Mouse (Mus musculus) liver, postnatal 0 days (tissue): ENCODE results near the gene Defb46. TPM values are rescaled to one million over a fixed set of nuclear protein-coding genes. Genes with fewer than 3 reads are reported as not detected.

Experiments
- ATAC-seq: fragments of 200-750 bp; cut with Nextera tagmentation; 2 replicates; pipeline ENCODE4 v1.8.0; 2017; ENCODE audit warnings: mild to moderate bottlenecking, moderate library complexity
- DNase-seq: peaks from one replicate; pipeline ENCODE4 v3.0.0-alpha.2; 2016
- H3K27ac ChIP-seq: fragments of 300-500 bp; sonication (generic); 2 replicates; pipeline ENCODE4 v1.5.1; 2014; ENCODE audit warnings: antibody characterized with exemption, moderate library complexity, mild to moderate bottlenecking, low read depth
- H3K27me3 ChIP-seq: fragments of 300-500 bp; sonication (generic); 2 replicates; pipeline ENCODE4 v1.6.1; 2014; ENCODE audit warnings: low read length, control low read depth, mixed read lengths; ENCODE audit not compliant: insufficient read depth
- H3K36me3 ChIP-seq: fragments of 300-500 bp; sonication (generic); replicated peaks from 2 replicates; pipeline ENCODE4 v1.6.1; 2014; ENCODE audit warnings: mild to moderate bottlenecking, control low read depth, low read length, moderate library complexity, mixed read lengths; ENCODE audit not compliant: insufficient read depth
- H3K4me1 ChIP-seq: fragments of 300-500 bp; sonication (generic); 2 replicates; pipeline ENCODE4 v1.6.1; 2014; ENCODE audit warnings: antibody characterized with exemption, mild to moderate bottlenecking, control low read depth; ENCODE audit not compliant: insufficient read depth
- H3K4me2 ChIP-seq: fragments of 300-500 bp; sonication (generic); 2 replicates; pipeline ENCODE4 v1.6.1; 2014; ENCODE audit warnings: low read depth, mild to moderate bottlenecking, low read length, moderate library complexity, mixed read lengths
- H3K4me3 ChIP-seq: fragments of 300-500 bp; sonication (generic); 2 replicates; pipeline ENCODE4 v1.5.1; 2014; ENCODE audit warnings: low read depth, low read length
- H3K9ac ChIP-seq: fragments of 300-500 bp; sonication (generic); replicated peaks from 2 replicates; pipeline ENCODE4 v1.6.1; 2014; ENCODE audit warnings: mild to moderate bottlenecking, moderate library complexity
- H3K9me3 ChIP-seq: fragments of 300-500 bp; sonication (generic); 2 replicates; pipeline ENCODE4 v1.6.1; 2016; ENCODE audit warnings: mild to moderate bottlenecking, control low read depth, low read length, mixed read lengths
- CTCF ChIP-seq: sonication (generic); IDR thresholded peaks from 2 replicates; pipeline ENCODE4 v1.5.1; 2016; ENCODE audit warnings: antibody characterized with exemption, low read depth
- EP300 ChIP-seq: IDR thresholded peaks from 2 replicates; pipeline ENCODE4 v1.6.1; 2016; ENCODE audit warnings: antibody characterized with exemption, low read depth, mild to moderate bottlenecking
- WGBS: fragments of 180-500 bp; shearing (Covaris S2); extraction: QIAGEN DNeasy Blood & Tissue Kit; methylation state at CpG from one replicate; pipeline ENCODE4 v1.1.7; 2014; ENCODE audit not compliant: insufficient replicate concordance; 5-methylcytosine and 5-hydroxymethylcytosine counted together
- polyA plus RNA-seq: library from polyadenylated mRNA; unstranded; fragments of >200 nt; fragmentation: Nextera tagmentation; extraction: Ambion mirVana; gene quantifications from 2 replicates; pipeline ENCODE4 v1.2.1, GENCODE M21; 2015

Gene Defb46
- not detected in 2 replicates for polyA plus RNA-seq

GRCm38 (mm10) chr8:19239616-19240015 is at the start of gene Defb46:
Defb46 (plus strand) TSS chr8:19239916.
- no peaks in the 10 kb centered on the region for H3K36me3 ChIP-seq
- no peaks in the 10 kb centered on the region for H3K27me3 ChIP-seq
- no peak for ATAC-seq
- TF ChIP-seq CTCF (no peak), EP300 (no peak)
- no peaks in the 10 kb centered on the region for H3K4me1 ChIP-seq
- H3K4me2 ChIP-seq: no peak within 1 kb of the TSS
- H3K9ac ChIP-seq: no peak within 1 kb of the TSS
- no peak for DNase-seq
- 70% methylated on average over 2 of the region's 2 CpGs for WGBS
- H3K4me3 ChIP-seq: no peak within 1 kb of the TSS
- H3K9me3 ChIP-seq: no peaks in the 10 kb centered on the region
- H3K27ac ChIP-seq: no peak within 1 kb of the TSS

GRCm38 (mm10) chr8:19225161-19225560 is 14.6 kb upstream of the Defb46 start, which contains the start of gene Defb6:
Defb6 (plus strand) TSS chr8:19225478.
- Histone ChIP-seq H3K4me3 (no peak within 1 kb of the TSS), H3K36me3 (no peaks in the 10 kb centered on the region), H3K4me1 (no peaks in the 10 kb centered on the region), H3K9ac (no peak within 1 kb of the TSS), H3K4me2 (no peak within 1 kb of the TSS), H3K9me3 (no peaks in the 10 kb centered on the region), H3K27ac (no peak within 1 kb of the TSS), H3K27me3 (no peaks in the 10 kb centered on the region)
- no peak for DNase-seq
- WGBS: 68% methylated on average over 1 of the region's 1 CpGs
- ATAC-seq: no peak
- TF ChIP-seq CTCF (no peak), EP300 (no peak)

- Histone ChIP-seq H3K9ac (no peak overlapping the region), H3K9me3 (no peaks in the 10 kb centered on the region), H3K27me3 (no peaks in the 10 kb centered on the region), H3K36me3 (no peaks in the 10 kb centered on the region), H3K27ac (no peak overlapping the region), H3K4me3 (no peak overlapping the region), H3K4me1 (no peaks in the 10 kb centered on the region), H3K4me2 (no peak overlapping the region)
- no peak for DNase-seq
- no peak for TF ChIP-seq EP300
- no peak for TF ChIP-seq CTCF
- no peak for ATAC-seq
- 48% methylated on average over 1 of the region's 1 CpGs for WGBS
These were observed 1.6 kb upstream of the Defb46 start for GRCm38 (mm10) chr8:19238101-19238500.

- no peaks in the 10 kb centered on the region for H3K9me3 ChIP-seq
- no peak within 1 kb of the TSS for H3K4me2 ChIP-seq
- WGBS: 80% methylated on average over 5 of the region's 5 CpGs
- H3K27ac ChIP-seq: no peak within 1 kb of the TSS
- no peaks in the 10 kb centered on the region for H3K36me3 ChIP-seq
- H3K4me1 ChIP-seq: no peaks in the 10 kb centered on the region
- no peak within 1 kb of the TSS for H3K4me3 ChIP-seq
- H3K9ac ChIP-seq: no peak within 1 kb of the TSS
- ATAC-seq: no peak
- no peak for TF ChIP-seq EP300
- TF ChIP-seq CTCF: no peak
- DNase-seq: no peak
- no peaks in the 10 kb centered on the region for H3K27me3 ChIP-seq
These were observed 7.6 kb downstream of the Defb46 start, which contains the start of gene Defb5 for GRCm38 (mm10) chr8:19247280-19247679. Defb5 (plus strand) TSS chr8:19247580.

- Histone ChIP-seq H3K9ac (no peak overlapping the region), H3K9me3 (no peaks in the 10 kb centered on the region), H3K4me1 (no peaks in the 10 kb centered on the region), H3K4me2 (no peak overlapping the region), H3K4me3 (no peak overlapping the region), H3K36me3 (no peaks in the 10 kb centered on the region), H3K27ac (no peak overlapping the region), H3K27me3 (no peaks in the 10 kb centered on the region)
- DNase-seq (no peak), ATAC-seq (no peak)
- TF ChIP-seq EP300 (no peak), CTCF (no peak)
These were observed 18.4 kb downstream of the Defb46 start for GRCm38 (mm10) chr8:19258136-19258535.

- ATAC-seq: no peak
- Histone ChIP-seq H3K36me3 (no peaks in the 10 kb centered on the region), H3K4me3 (no peak overlapping the region), H3K9me3 (no peaks in the 10 kb centered on the region), H3K4me1 (no peaks in the 10 kb centered on the region), H3K9ac (no peak overlapping the region), H3K27me3 (no peaks in the 10 kb centered on the region), H3K4me2 (no peak overlapping the region), H3K27ac (no peak overlapping the region)
- 40% methylated on average over 3 of the region's 3 CpGs for WGBS
- DNase-seq: no peak
- TF ChIP-seq EP300: no peak
- TF ChIP-seq CTCF: no peak
These were observed 20.0 kb downstream of the Defb46 start for GRCm38 (mm10) chr8:19259667-19260066.

Other genes starting within 250 kb of the Defb46 start
- not detected in 2 replicates for gene Defb37, start 248.9 kb upstream of the Defb46 start, polyA plus RNA-seq
- gene Defb38, start 213.3 kb upstream of the Defb46 start, polyA plus RNA-seq: not detected in 2 replicates
- gene Defb39, start 175.1 kb upstream of the Defb46 start, polyA plus RNA-seq: not detected in 2 replicates
- gene Defb12, start 125.1 kb upstream of the Defb46 start, polyA plus RNA-seq: not detected in 2 replicates
- gene Defb34, start 116.2 kb upstream of the Defb46 start, polyA plus RNA-seq: not detected in 2 replicates
- gene Gm45826, start 99.1 kb upstream of the Defb46 start, polyA plus RNA-seq: not detected in 2 replicates
- not detected in 2 replicates for gene Defb14, start 45.6 kb upstream of the Defb46 start, polyA plus RNA-seq
- gene Defb4, start 41.2 kb upstream of the Defb46 start, polyA plus RNA-seq: not detected in 2 replicates
- gene Defb6, start 14.4 kb upstream of the Defb46 start, polyA plus RNA-seq: not detected in 2 replicates
- gene Defb5, start 7.7 kb downstream of the Defb46 start, polyA plus RNA-seq: not detected in 2 replicates
- not detected in 2 replicates for gene Defb3, start 53.4 kb downstream of the Defb46 start, polyA plus RNA-seq
- not detected in 2 replicates for gene Defb8, start 207.7 kb downstream of the Defb46 start, polyA plus RNA-seq